Mouse (Mus musculus) lung, embryonic 16.5 days (tissue): ENCODE measurements around the gene Tex261. TPM values are rescaled to one million over a fixed set of nuclear protein-coding genes. Genes with fewer than 3 reads are reported as not detected.
"Not testable (repeated sequence)": the region's sequence is repeated elsewhere in the genome, so short reads cannot be mapped to it uniquely, and the experiment has no call there.

Experiments used
- ATAC-seq: fragments of 200-750 bp; cut with Nextera tagmentation; 2 replicates; pipeline ENCODE4 v1.8.0; 2017; ENCODE audit warnings: low read depth, mild to moderate bottlenecking, moderate library complexity
- H3K27ac ChIP-seq: fragments of 300-500 bp; sonication (generic); 2 replicates; pipeline ENCODE4 v1.5.1; 2014; ENCODE audit warnings: mild to moderate bottlenecking, control low read depth, low read length
- H3K27me3 ChIP-seq: fragments of 300-500 bp; sonication (generic); 2 replicates; pipeline ENCODE4 v1.6.1; 2014; ENCODE audit warnings: low read depth, low read length, mixed read lengths; ENCODE audit not compliant: control insufficient read depth, insufficient read depth
- H3K36me3 ChIP-seq: fragments of 300-500 bp; sonication (generic); 2 replicates; pipeline ENCODE4 v1.6.1; 2014; ENCODE audit warnings: low read length; ENCODE audit not compliant: control insufficient read depth, insufficient read depth
- H3K4me1 ChIP-seq: fragments of 300-500 bp; sonication (generic); replicated peaks from 2 replicates; pipeline ENCODE4 v1.6.1; 2014; ENCODE audit warnings: low read length, mixed read lengths; ENCODE audit not compliant: control insufficient read depth, insufficient read depth
- H3K4me2 ChIP-seq: fragments of 300-500 bp; sonication (generic); 2 replicates; pipeline ENCODE4 v1.6.1; 2014; ENCODE audit warnings: low read depth, low read length, control low read depth
- H3K4me3 ChIP-seq: fragments of 300-500 bp; sonication (generic); 2 replicates; pipeline ENCODE4 v1.5.1; 2014; ENCODE audit warnings: mild to moderate bottlenecking, low read length, control low read depth
- H3K9ac ChIP-seq: fragments of 300-500 bp; sonication (generic); 2 replicates; pipeline ENCODE4 v1.6.1; 2014; ENCODE audit warnings: low read length, control low read depth
- H3K9me3 ChIP-seq: fragments of 300-500 bp; sonication (generic); 2 replicates; pipeline ENCODE4 v1.6.1; 2016; ENCODE audit warnings: low read length; ENCODE audit not compliant: control insufficient read depth
- WGBS: fragments of 180-500 bp; shearing (Covaris S2); extraction: QIAGEN DNeasy Blood & Tissue Kit; methylation state at CpG from one replicate; pipeline ENCODE4 v1.1.7; 2014; 5-methylcytosine and 5-hydroxymethylcytosine counted together
- polyA plus RNA-seq: library from polyadenylated mRNA; unstranded; fragments of >200 nt; fragmentation: Nextera tagmentation; extraction: Ambion mirVana; gene quantifications from 2 replicates; pipeline ENCODE4 v1.2.1, GENCODE M21; 2015

The Tex261 gene
- polyA plus RNA-seq, 1 experiment from 2014 or later, result 105 TPM

- WGBS, result 0% methylated on average over 43 of the region's 43 CpGs
- Histone ChIP-seq H3K9me3 (no peaks in the 10 kb centered on the region), H3K4me2 (peak within 1 kb of the TSS; percentile 69), H3K27ac (peak within 1 kb of the TSS; percentile 98), H3K9ac (peak within 1 kb of the TSS; percentile 91), H3K4me3 (peak within 1 kb of the TSS; percentile 84), H3K4me1 (peaks cover 9% of the 10 kb centered on the region; the same call in 1 of the 2 replicates), H3K27me3 (no peaks in the 10 kb centered on the region), H3K36me3 (peaks cover 7% of the 10 kb centered on the region)
- ATAC-seq, result peak; percentile 97
These were observed 19.2 kb upstream of the Tex261 start, which contains the start of gene Nagk for GRCm38 (mm10) chr6:83794760-83795296. Gene Nagk (plus strand): TSS chr6:83794982.

- ATAC-seq, result no peak
- WGBS, result 49% methylated on average over 4 of the region's 4 CpGs
- no peak overlapping the region for H3K27ac ChIP-seq
- H3K4me1 ChIP-seq, result peaks cover 5% of the 10 kb centered on the region; the same call in 1 of the 2 replicates
- H3K9me3 ChIP-seq, result no peaks in the 10 kb centered on the region
- H3K36me3 ChIP-seq, result no peaks in the 10 kb centered on the region
- no peaks in the 10 kb centered on the region for H3K27me3 ChIP-seq
- H3K4me3 ChIP-seq, result no peak overlapping the region
- H3K4me2 ChIP-seq, result no peak overlapping the region
- H3K9ac ChIP-seq, result no peak overlapping the region
These were observed 15.8 kb upstream of the Tex261 start for GRCm38 (mm10) chr6:83791251-83791890.

GRCm38 (mm10) chr6:83790533-83790932, 14.9 kb upstream of the Tex261 start:
- not testable (repeated sequence) for ATAC-seq, H3K4me1 ChIP-seq, H3K4me2 ChIP-seq, H3K27ac ChIP-seq, H3K9me3 ChIP-seq, H3K27me3 ChIP-seq, H3K9ac ChIP-seq, H3K36me3 ChIP-seq, H3K4me3 ChIP-seq
- 84% methylated on average over 5 of the region's 5 CpGs for WGBS

GRCm38 (mm10) chr6:83788554-83788953, 12.9 kb upstream of the Tex261 start:
- Histone ChIP-seq H3K36me3 (no peaks in the 10 kb centered on the region), H3K9me3 (no peaks in the 10 kb centered on the region), H3K4me1 (no peaks in the 10 kb centered on the region), H3K4me3 (no peak overlapping the region), H3K27me3 (no peaks in the 10 kb centered on the region), H3K9ac (no peak overlapping the region), H3K27ac (no peak overlapping the region), H3K4me2 (no peak overlapping the region)
- ATAC-seq, result no peak
- WGBS, result 66% methylated on average over 7 of the region's 7 CpGs

GRCm38 (mm10) chr6:83786426-83786825, 10.8 kb upstream of the Tex261 start:
- no peak overlapping the region for H3K27ac ChIP-seq
- H3K4me3 ChIP-seq, result no peak overlapping the region
- 56% methylated on average over 3 of the region's 3 CpGs for WGBS
- H3K9ac ChIP-seq, result no peak overlapping the region
- H3K4me2 ChIP-seq, result no peak overlapping the region
- no peak for ATAC-seq
- no peaks in the 10 kb centered on the region for H3K27me3 ChIP-seq
- no peaks in the 10 kb centered on the region for H3K9me3 ChIP-seq
- no peaks in the 10 kb centered on the region for H3K4me1 ChIP-seq
- H3K36me3 ChIP-seq, result no peaks in the 10 kb centered on the region

- no peak overlapping the region for H3K9ac ChIP-seq
- no peak for ATAC-seq
- no peaks in the 10 kb centered on the region for H3K9me3 ChIP-seq
- no peaks in the 10 kb centered on the region for H3K36me3 ChIP-seq
- H3K4me1 ChIP-seq, result peaks cover 13% of the 10 kb centered on the region
- H3K4me2 ChIP-seq, result no peak overlapping the region
- no peaks in the 10 kb centered on the region for H3K27me3 ChIP-seq
- H3K4me3 ChIP-seq, result no peak overlapping the region
- 9% methylated on average over 5 of the region's 5 CpGs for WGBS
- H3K27ac ChIP-seq, result no peak overlapping the region
These were observed 3.4 kb upstream of the Tex261 start for GRCm38 (mm10) chr6:83779026-83779425.

GRCm38 (mm10) chr6:83778306-83778705, 2.7 kb upstream of the Tex261 start:
- Histone ChIP-seq H3K27me3 (no peaks in the 10 kb centered on the region), H3K9ac (no peak overlapping the region), H3K27ac (no peak overlapping the region), H3K4me2 (no peak overlapping the region), H3K4me3 (no peak overlapping the region), H3K4me1 (peaks cover 14% of the 10 kb centered on the region), H3K36me3 (peaks cover 2% of the 10 kb centered on the region), H3K9me3 (no peaks in the 10 kb centered on the region)
- 72% methylated on average over 7 of the region's 7 CpGs for WGBS
- no peak for ATAC-seq

GRCm38 (mm10) chr6:83774781-83775563, 641 bp downstream of the Tex261 start:
- Histone ChIP-seq H3K36me3 (peaks cover 16% of the 10 kb centered on the region), H3K9ac (peak overlapping the region; percentile 96), H3K9me3 (no peaks in the 10 kb centered on the region), H3K27me3 (no peaks in the 10 kb centered on the region), H3K4me2 (peak overlapping the region; percentile 91), H3K4me1 (peaks cover 14% of the 10 kb centered on the region), H3K27ac (peak overlapping the region; percentile 91), H3K4me3 (peak overlapping the region; percentile 97)
- peak; percentile 30 for ATAC-seq
- under 1% methylated on average over 14 of the region's 14 CpGs for WGBS

GRCm38 (mm10) chr6:83774126-83774525, 1.5 kb downstream of the Tex261 start:
- no peak for ATAC-seq
- Histone ChIP-seq H3K4me3 (peak overlapping the region; percentile 97; the same call in 1 of the 2 replicates), H3K4me2 (peak overlapping the region; percentile 91), H3K27ac (no peak overlapping the region), H3K9ac (peak overlapping the region; percentile 96), H3K9me3 (no peaks in the 10 kb centered on the region), H3K4me1 (peaks cover 14% of the 10 kb centered on the region), H3K36me3 (peaks cover 16% of the 10 kb centered on the region), H3K27me3 (no peaks in the 10 kb centered on the region)
- WGBS, result 53% methylated on average over 8 of the region's 9 CpGs
